Mouse (Mus musculus) retina, adult 2 months (tissue): Measurements from ENCODE around the gene Trim61.

Experiments
- DNase-seq: peaks from one replicate; pipeline ENCODE4 v3.0.0-alpha.2; 2012; ENCODE audit warnings: low read depth, low spot score

Trim61 gene

DNA sequence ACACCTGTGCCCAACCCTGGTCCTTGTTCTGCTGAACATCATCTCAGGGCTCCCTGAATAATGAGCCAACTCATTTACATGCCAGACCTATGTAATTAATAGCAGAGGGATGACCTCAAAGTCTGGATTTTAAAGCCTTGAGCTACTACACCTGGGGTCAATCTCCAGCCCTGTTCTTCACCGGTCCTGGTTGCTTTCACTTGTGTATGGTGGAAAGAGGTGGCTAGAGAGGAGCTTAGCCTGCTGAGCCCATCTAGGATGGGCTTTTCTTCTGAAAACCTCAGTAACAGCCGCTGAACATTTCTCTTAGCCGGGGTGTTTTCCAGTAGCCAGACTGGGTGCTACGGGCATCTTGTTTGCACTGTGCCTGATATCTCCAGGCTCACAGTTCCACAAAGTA, 30.6 kb downstream of the Trim61 start, which contains the start of gene Trim75:
Gene Trim75, minus strand, starts transcription at position 101 of the 400 bp plus-strand sequence.
- DNase-seq, result no peak

- no peak for DNase-seq
These were observed 35.0 kb downstream of the Trim61 start for GRCm38 (mm10) chr8:64983150-64983897.
